Mouse (Mus musculus) MEL (cell line): ENCODE measurements around the gene Cntfr. TPM values are rescaled to one million over a fixed set of nuclear protein-coding genes. Genes with fewer than 3 reads are reported as not detected.

Experiments
- DNase-seq: peaks from one replicate; pipeline ENCODE4 v3.0.0; 2011; ENCODE audit warnings: low read depth, low spot score
- H3K27ac ChIP-seq: 2 replicates; pipeline ENCODE4 v1.5.1; 2012; ENCODE audit warnings: low read depth, mild to moderate bottlenecking, control low read depth, low read length, moderate library complexity; ENCODE audit not compliant: control insufficient read depth
- H3K27me3 ChIP-seq, 2 experiments: fragments of 150-350 bp in 1 of 2; sonication (generic) in 1 of 2; 2 replicates each; pipeline ENCODE4 v1.6.1; 2012; ENCODE audit warnings: low read length in 2 of 2, mild to moderate bottlenecking in 2 of 2, improper control_type of control experiment in 1 of 2, moderate library complexity in 1 of 2; ENCODE audit not compliant: insufficient read depth in 2 of 2, control insufficient read depth in 1 of 2
- H3K36me3 ChIP-seq, 2 experiments: 2 replicates each; pipeline ENCODE4 v1.6.1; 2012 to 2014; ENCODE audit warnings: low read length in 2 of 2, improper control_type of control experiment in 1 of 2, inconsistent platforms in 1 of 2, mild to moderate bottlenecking in 1 of 2; ENCODE audit not compliant: insufficient read depth in 2 of 2, control insufficient read depth in 1 of 2
- H3K4me1 ChIP-seq, 2 experiments: fragments of 150-350 bp in 1 of 2; sonication (generic) in 1 of 2; 2 replicates each; pipeline ENCODE4 v1.6.1; 2012; ENCODE audit warnings: low read length in 2 of 2, improper control_type of control experiment in 1 of 2, mild to moderate bottlenecking in 1 of 2; ENCODE audit not compliant: insufficient read depth in 2 of 2, control insufficient read depth in 1 of 2
- H3K4me3 ChIP-seq, 2 experiments: fragments of 150-350 bp in 1 of 2; sonication (generic) in 1 of 2; 2 replicates each; pipeline ENCODE4 v1.5.1; 2012; ENCODE audit warnings: low read depth in 2 of 2, low read length in 2 of 2, mild to moderate bottlenecking in 2 of 2, moderate library complexity in 2 of 2, control low read depth in 1 of 2, improper control_type of control experiment in 1 of 2; ENCODE audit not compliant: control insufficient read depth in 1 of 2, insufficient read depth in 1 of 2
- H3K79me2 ChIP-seq: 2 replicates; pipeline ENCODE4 v1.6.1; 2012; ENCODE audit warnings: mild to moderate bottlenecking, low read length, moderate library complexity; ENCODE audit not compliant: control insufficient read depth, poor library complexity, insufficient read depth
- H3K9ac ChIP-seq: 2 replicates; pipeline ENCODE4 v1.6.1; 2012; ENCODE audit warnings: low read depth, mild to moderate bottlenecking, control low read depth, low read length, moderate library complexity; ENCODE audit not compliant: control insufficient read depth, poor library complexity, severe bottlenecking
- H3K9me3 ChIP-seq: fragments of 150-350 bp; sonication (generic); replicated peaks from 2 replicates; pipeline ENCODE4 v1.6.1; 2012; ENCODE audit warnings: mild to moderate bottlenecking, low read length, improper control_type of control experiment, moderate library complexity; ENCODE audit not compliant: insufficient read depth
- CHD2 ChIP-seq: IDR thresholded peaks from 2 replicates; pipeline ENCODE4 v1.6.1; 2011; ENCODE audit warnings: low read length, improper control_type of control experiment
- CTCF ChIP-seq, 3 experiments: IDR thresholded peaks in 2 of 3; conservative IDR thresholded peaks in 1 of 3; 2 replicates each; pipeline ENCODE4 v1.5.1; 2011 to 2012; ENCODE audit warnings: low read length in 3 of 3, low read depth in 2 of 3, mild to moderate bottlenecking in 2 of 3, improper control_type of control experiment in 1 of 3, inconsistent platforms in 1 of 3, mixed read lengths in 1 of 3, moderate library complexity in 1 of 3; ENCODE audit not compliant: control insufficient read depth in 1 of 3, insufficient read depth in 1 of 3, poor library complexity in 1 of 3, severe bottlenecking in 1 of 3
- E2F4 ChIP-seq: IDR thresholded peaks from 2 replicates; pipeline ENCODE4 v1.6.1; 2011; ENCODE audit warnings: low read depth, low read length, improper control_type of control experiment, borderline replicate concordance
- ELF1 ChIP-seq: IDR thresholded peaks from 2 replicates; pipeline ENCODE4 v1.6.1; 2014; ENCODE audit warnings: low read depth, mild to moderate bottlenecking, inconsistent platforms, low read length, improper control_type of control experiment, moderate library complexity
- EP300 ChIP-seq, 2 experiments: IDR thresholded peaks; 2 replicates each; pipeline ENCODE4 v1.6.1; 2011; ENCODE audit warnings: improper control_type of control experiment in 2 of 2, low read length in 2 of 2, low read depth in 1 of 2, mild to moderate bottlenecking in 1 of 2
- ETS1 ChIP-seq: IDR thresholded peaks from 2 replicates; pipeline ENCODE4 v1.6.1; 2012; ENCODE audit warnings: low read depth, mild to moderate bottlenecking, inconsistent platforms, low read length, improper control_type of control experiment, moderate library complexity
- GATA1 ChIP-seq: IDR thresholded peaks from 2 replicates; pipeline ENCODE4 v1.6.1; 2011; ENCODE audit warnings: low read depth, low read length, improper control_type of control experiment
- HCFC1 ChIP-seq: IDR thresholded peaks from 2 replicates; pipeline ENCODE4 v1.6.1; 2012; ENCODE audit warnings: low read depth, mild to moderate bottlenecking, inconsistent platforms, low read length, improper control_type of control experiment, moderate library complexity
- MEF2A ChIP-seq: IDR thresholded peaks from 2 replicates; pipeline ENCODE4 v1.6.1; 2014; ENCODE audit warnings: low read depth, mild to moderate bottlenecking, inconsistent platforms, low read length, improper control_type of control experiment; ENCODE audit not compliant: poor library complexity, insufficient replicate concordance, severe bottlenecking; ENCODE audit errors: extremely low read depth
- MXI1 ChIP-seq: IDR thresholded peaks from 2 replicates; pipeline ENCODE4 v1.6.1; 2011; ENCODE audit warnings: mild to moderate bottlenecking, low read depth, low read length, improper control_type of control experiment
- MYB ChIP-seq: IDR thresholded peaks from 2 replicates; pipeline ENCODE4 v1.6.1; 2011; ENCODE audit warnings: mild to moderate bottlenecking, low read depth, low read length, improper control_type of control experiment
- MYC ChIP-seq: IDR thresholded peaks from 2 replicates; pipeline ENCODE4 v1.6.1; 2011; ENCODE audit warnings: low read depth, mild to moderate bottlenecking, low read length, improper control_type of control experiment, moderate library complexity
- NELFE ChIP-seq: IDR thresholded peaks from 2 replicates; pipeline ENCODE4 v1.6.1; 2011; ENCODE audit warnings: low read depth, low read length, improper control_type of control experiment
- POLR2A ChIP-seq, 2 experiments: IDR thresholded peaks; 2 replicates each; pipeline ENCODE4 v1.6.1; 2011 to 2012; ENCODE audit warnings: low read length in 2 of 2, mild to moderate bottlenecking in 2 of 2, control low read depth in 1 of 2, improper control_type of control experiment in 1 of 2, low read depth in 1 of 2, moderate library complexity in 1 of 2; ENCODE audit not compliant: control insufficient read depth in 1 of 2, insufficient read depth in 1 of 2, poor library complexity in 1 of 2
- POLR2AphosphoS2 ChIP-seq: IDR thresholded peaks from 2 replicates; pipeline ENCODE4 v1.6.1; 2011; ENCODE audit warnings: low read length, improper control_type of control experiment
- SIN3A ChIP-seq: IDR thresholded peaks from 2 replicates; pipeline ENCODE4 v1.6.1; 2012; ENCODE audit warnings: low read length, improper control_type of control experiment, inconsistent platforms
- SMC3 ChIP-seq: IDR thresholded peaks from 2 replicates; pipeline ENCODE4 v1.6.1; 2011; ENCODE audit warnings: low read depth, low read length, improper control_type of control experiment
- TBP ChIP-seq: IDR thresholded peaks from 2 replicates; pipeline ENCODE4 v1.8.0; 2011; ENCODE audit warnings: low read depth, low read length, improper control_type of control experiment
- TCF12 ChIP-seq: IDR thresholded peaks from 2 replicates; pipeline ENCODE4 v1.6.1; 2014; ENCODE audit warnings: low read depth, mild to moderate bottlenecking, inconsistent platforms, low read length, improper control_type of control experiment, moderate library complexity
- ZMIZ1 ChIP-seq: IDR thresholded peaks from 2 replicates; pipeline ENCODE4 v1.6.1; 2012; ENCODE audit warnings: low read depth, mild to moderate bottlenecking, inconsistent platforms, low read length, improper control_type of control experiment, moderate library complexity
- polyA plus RNA-seq, 2 experiments: library from polyadenylated mRNA; stranded (reverse) in 1 of 2; unstranded in 1 of 2; fragments of >175 nt in 1 of 2; fragments of >200 nt in 1 of 2; gene quantifications; 2 replicates each; pipeline versions ENCODE4 v1.2.1 to v1.2.4; 2012; ENCODE audit warnings: low replicate concordance in 2 of 2, low read depth in 1 of 2; ENCODE audit not compliant: insufficient read length in 2 of 2, insufficient read depth in 1 of 2, missing spikeins in 1 of 2
- total RNA-seq: library from RNA; depleted of rRNA; stranded (reverse); fragments of 300-350 nt; gene quantifications from 2 replicates; pipeline ENCODE4 v1.2.3, GENCODE M21; 2012

Cntfr gene
- total and polyA plus RNA-seq, 3 experiments, result not detected

- no peaks in the 10 kb centered on the region; a peak in 1 of 4 replicates for H3K36me3 ChIP-seq
- no peaks in the 10 kb centered on the region for H3K9me3 ChIP-seq
- H3K79me2 ChIP-seq, result peaks cover 19% of the 10 kb centered on the region
- peak within 1 kb of the TSS; percentile 61 for H3K27ac ChIP-seq
- H3K4me3 ChIP-seq, result peak within 1 kb of the TSS; percentile 90 to 97
- peaks cover 0 to 10% of the 10 kb centered on the region in 2 experiments; a peak in 2 of 4 replicates for H3K4me1 ChIP-seq
- TF ChIP-seq SIN3A (peak; percentile 25; the same call in 1 of the 2 replicates), GATA1 (0 out of 2 replicates have a peak, but pooled peaks have one; percentile 5), MYC (no peak), ZMIZ1 (peak; percentile 86), TCF12 (no peak), SMC3 (no peak), ETS1 (no peak), E2F4 (no peak), NELFE (peak; percentile 84), HCFC1 (peak; percentile 65), CHD2 (no peak), EP300 (IDR thresholded peaks at IDR 0.05; ENCODE audit: low read depth in 1 of 2, low read length in 2 of 2) (no peak), ELF1 (no peak), MXI1 (peak; percentile 65), TBP (peak; percentile 55; the same call in 1 of the 2 replicates), CTCF (IDR thresholded peaks at IDR 0.05 in 2 of 3, conservative IDR thresholded peaks at IDR 0.05 in 1 of 3; ENCODE audit: control insufficient read depth in 1 of 3, insufficient read depth in 1 of 3, low read depth in 2 of 3, low read length in 3 of 3, poor library complexity in 1 of 3, severe bottlenecking in 1 of 3) (peak in 2 of 3 experiments; percentile 8 to 9; a peak in 2 of 6 replicates), MYB (no peak), POLR2AphosphoS2 (peak; percentile 70; the same call in 1 of the 2 replicates), POLR2A (IDR thresholded peaks at IDR 0.05; ENCODE audit: control insufficient read depth in 1 of 2, insufficient read depth in 1 of 2, low read depth in 1 of 2, low read length in 2 of 2, poor library complexity in 1 of 2) (peak; percentile 93 to 94), MEF2A (no peak)
- no peaks in the 10 kb centered on the region for H3K27me3 ChIP-seq
- peak; percentile 89 for DNase-seq
- peak within 1 kb of the TSS; percentile 96 for H3K9ac ChIP-seq
These were observed 16.5 kb upstream of the Cntfr start, which contains the start of gene Rpp25l for GRCm38 (mm10) chr4:41713197-41714067. Gene Rpp25l, minus strand, starts transcription at chr4:41713534.
